Mouse (Mus musculus): ENCODE results near the gene Gm15056. TPM values are rescaled to one million over a fixed set of nuclear protein-coding genes. Genes with fewer than 3 reads are reported as not detected.

The Gm15056 gene
- not detected in 2 replicates for total RNA-seq (2014; rRNA removed)
- not detected in 2 replicates for polyA plus RNA-seq (2015; fragmentation: Nextera tagmentation; extraction: Ambion mirVana)

DNA sequence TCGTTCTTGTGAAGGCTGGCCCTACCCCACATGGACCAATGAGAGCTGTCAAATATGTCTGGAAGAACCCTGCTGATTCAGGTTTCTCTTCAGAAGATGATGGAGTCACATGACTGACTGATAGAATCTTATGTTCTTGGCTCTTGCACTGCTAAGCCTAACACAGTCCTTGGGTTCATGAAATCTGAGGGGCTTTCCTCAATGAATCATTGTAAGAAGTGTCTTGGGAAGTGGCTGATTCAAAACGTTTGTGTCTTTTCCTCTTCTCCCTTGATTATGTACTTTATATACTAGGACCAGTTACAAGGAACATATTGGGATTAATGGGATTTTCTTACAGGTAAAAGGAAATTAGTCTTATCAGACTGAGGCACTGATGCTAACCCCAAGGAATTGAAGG, at the start of gene Gm15056:
Gene Gm15056 (minus strand): TSS at position 101 of the 400 bp plus-strand sequence.
- Histone ChIP-seq H3K27ac (no peak within 1 kb of the TSS), H3K9me3 (ENCODE audit: low read length) (peaks cover 26% of the 10 kb centered on the region; the same call in 1 of the 2 replicates), H3K4me2 (ENCODE audit: low read depth, low read length) (no peak within 1 kb of the TSS), H3K36me3 (ENCODE audit: insufficient read depth, low read length) (no peaks in the 10 kb centered on the region), H3K4me1 (ENCODE audit: insufficient read depth, low read length) (no peaks in the 10 kb centered on the region), H3K27me3 (ENCODE audit: insufficient read depth, low read length) (no peaks in the 10 kb centered on the region), H3K4me3 (ENCODE audit: low read length) (no peak within 1 kb of the TSS), H3K9ac (replicated peaks; ENCODE audit: low read length) (no peak within 1 kb of the TSS)
- TF ChIP-seq CTCF (IDR thresholded peaks at IDR 0.05; ENCODE audit: low read depth) = no peak
- 48% methylated on average over 2 of the region's 2 CpGs for WGBS
- DNase-seq (ENCODE audit: low spot score) = no peak
- ATAC-seq = no peak

GRCm38 (mm10) chr8:20944610-20945009, 42.2 kb upstream of the Gm15056 start, which contains the start of gene AY761185:
AY761185 (minus strand) TSS chr8:20944710.
- 88% methylated on average over 3 of the region's 3 CpGs for WGBS

DNA sequence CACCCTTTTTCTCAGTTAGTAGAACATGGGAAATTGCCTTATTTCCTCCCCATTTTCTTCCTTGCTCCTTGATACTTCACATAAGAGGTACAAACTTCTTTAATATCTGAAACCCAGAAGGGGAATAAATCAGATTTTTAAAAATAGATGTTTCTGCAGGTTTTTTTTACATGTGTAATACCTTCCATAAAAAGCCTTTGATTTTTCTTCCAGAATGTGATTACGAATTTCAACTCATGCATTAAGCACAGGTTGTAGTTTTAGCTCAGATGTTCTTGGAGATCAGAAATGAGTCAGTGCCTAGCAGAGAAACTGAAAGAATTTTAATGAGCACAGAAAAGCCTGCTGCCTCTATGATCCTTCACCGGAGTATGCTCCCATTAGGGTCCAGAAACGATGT, 19.5 kb upstream of the Gm15056 start, which contains the start of gene Gm6040:
Gene Gm6040 (minus strand): TSS at position 101 of the 400 bp plus-strand sequence.
- TF ChIP-seq CTCF (IDR thresholded peaks at IDR 0.05; ENCODE audit: low read depth) = no peak
- H3K36me3 ChIP-seq (ENCODE audit: insufficient read depth, low read length) = no peaks in the 10 kb centered on the region
- ATAC-seq (no peak), DNase-seq (ENCODE audit: low spot score) (no peak)
- no peak within 1 kb of the TSS for H3K4me3 ChIP-seq (ENCODE audit: low read length)
- no peaks in the 10 kb centered on the region for H3K27me3 ChIP-seq (ENCODE audit: insufficient read depth, low read length)
- H3K4me1 ChIP-seq (ENCODE audit: insufficient read depth, low read length) = no peaks in the 10 kb centered on the region
- H3K27ac ChIP-seq = no peak within 1 kb of the TSS
- WGBS = 76% methylated on average over 3 of the region's 3 CpGs
- no peak within 1 kb of the TSS for H3K4me2 ChIP-seq (ENCODE audit: low read depth, low read length)
- H3K9me3 ChIP-seq (ENCODE audit: low read length) = peaks cover 8% of the 10 kb centered on the region; the same call in 1 of the 2 replicates
- H3K9ac ChIP-seq (replicated peaks; ENCODE audit: low read length) = no peak within 1 kb of the TSS

More at GRCm38 (mm10) chr8:20944610-20945009, 42.2 kb upstream of the Gm15056 start, which contains the start of gene AY761185:
- no peak for DNase-seq (ENCODE audit: low spot score)
- ATAC-seq = no peak
- no peak within 1 kb of the TSS for H3K27ac ChIP-seq
- H3K27me3 ChIP-seq (ENCODE audit: insufficient read depth, low read length) = no peaks in the 10 kb centered on the region
- TF ChIP-seq CTCF (IDR thresholded peaks at IDR 0.05; ENCODE audit: low read depth) = no peak
- no peaks in the 10 kb centered on the region for H3K36me3 ChIP-seq (ENCODE audit: insufficient read depth, low read length)
- H3K4me3 ChIP-seq (ENCODE audit: low read length) = no peak within 1 kb of the TSS
- no peaks in the 10 kb centered on the region for H3K4me1 ChIP-seq (ENCODE audit: insufficient read depth, low read length)
- H3K4me2 ChIP-seq (ENCODE audit: low read depth, low read length) = no peak within 1 kb of the TSS
- no peak within 1 kb of the TSS for H3K9ac ChIP-seq (replicated peaks; ENCODE audit: low read length)
- peaks cover 11% of the 10 kb centered on the region; the same call in 1 of the 2 replicates for H3K9me3 ChIP-seq (ENCODE audit: low read length)

- Histone ChIP-seq H3K4me3 (ENCODE audit: low read length) (no peak overlapping the region), H3K4me1 (ENCODE audit: insufficient read depth, low read length) (no peaks in the 10 kb centered on the region), H3K27me3 (ENCODE audit: insufficient read depth, low read length) (no peaks in the 10 kb centered on the region), H3K27ac (no peak overlapping the region), H3K9me3 (ENCODE audit: low read length) (0 out of 2 replicates have a peak, but pooled peaks cover 17% of the 10 kb centered on the region), H3K36me3 (ENCODE audit: insufficient read depth, low read length) (no peaks in the 10 kb centered on the region), H3K9ac (replicated peaks; ENCODE audit: low read length) (no peak overlapping the region), H3K4me2 (ENCODE audit: low read depth, low read length) (no peak overlapping the region)
- no peak for TF ChIP-seq CTCF (IDR thresholded peaks at IDR 0.05; ENCODE audit: low read depth)
- no peak for ATAC-seq
- no peak for DNase-seq (ENCODE audit: low spot score)
- WGBS = 82% methylated on average over 1 of the region's 1 CpGs
These were observed 9.9 kb upstream of the Gm15056 start for GRCm38 (mm10) chr8:20912288-20912687.

GRCm38 (mm10) chr8:20908256-20908655, 5.8 kb upstream of the Gm15056 start:
- DNase-seq (ENCODE audit: low spot score) (no peak), ATAC-seq (no peak)
- no peak overlapping the region for H3K9ac ChIP-seq (replicated peaks; ENCODE audit: low read length)
- no peaks in the 10 kb centered on the region for H3K4me1 ChIP-seq (ENCODE audit: insufficient read depth, low read length)
- no peak for TF ChIP-seq CTCF (IDR thresholded peaks at IDR 0.05; ENCODE audit: low read depth)
- WGBS = 65% methylated on average over 2 of the region's 2 CpGs
- H3K36me3 ChIP-seq (ENCODE audit: insufficient read depth, low read length) = no peaks in the 10 kb centered on the region
- H3K4me3 ChIP-seq (ENCODE audit: low read length) = no peak overlapping the region
- no peak overlapping the region for H3K27ac ChIP-seq
- peaks cover 13% of the 10 kb centered on the region; the same call in 1 of the 2 replicates for H3K9me3 ChIP-seq (ENCODE audit: low read length)
- no peaks in the 10 kb centered on the region for H3K27me3 ChIP-seq (ENCODE audit: insufficient read depth, low read length)
- no peak overlapping the region for H3K4me2 ChIP-seq (ENCODE audit: low read depth, low read length)

- Histone ChIP-seq H3K27me3 (ENCODE audit: insufficient read depth, low read length) (no peaks in the 10 kb centered on the region), H3K4me1 (ENCODE audit: insufficient read depth, low read length) (no peaks in the 10 kb centered on the region), H3K9ac (replicated peaks; ENCODE audit: low read length) (no peak overlapping the region), H3K4me3 (ENCODE audit: low read length) (no peak overlapping the region), H3K27ac (no peak overlapping the region), H3K4me2 (ENCODE audit: low read depth, low read length) (no peak overlapping the region), H3K36me3 (ENCODE audit: insufficient read depth, low read length) (no peaks in the 10 kb centered on the region), H3K9me3 (ENCODE audit: low read length) (peaks cover 16% of the 10 kb centered on the region; the same call in 1 of the 2 replicates)
- no peak for TF ChIP-seq CTCF (IDR thresholded peaks at IDR 0.05; ENCODE audit: low read depth)
- 90% methylated on average over 2 of the region's 2 CpGs for WGBS
- no peak for ATAC-seq
- DNase-seq (ENCODE audit: low spot score) = no peak
These were observed 4.7 kb upstream of the Gm15056 start for GRCm38 (mm10) chr8:20907119-20907518.

DNA sequence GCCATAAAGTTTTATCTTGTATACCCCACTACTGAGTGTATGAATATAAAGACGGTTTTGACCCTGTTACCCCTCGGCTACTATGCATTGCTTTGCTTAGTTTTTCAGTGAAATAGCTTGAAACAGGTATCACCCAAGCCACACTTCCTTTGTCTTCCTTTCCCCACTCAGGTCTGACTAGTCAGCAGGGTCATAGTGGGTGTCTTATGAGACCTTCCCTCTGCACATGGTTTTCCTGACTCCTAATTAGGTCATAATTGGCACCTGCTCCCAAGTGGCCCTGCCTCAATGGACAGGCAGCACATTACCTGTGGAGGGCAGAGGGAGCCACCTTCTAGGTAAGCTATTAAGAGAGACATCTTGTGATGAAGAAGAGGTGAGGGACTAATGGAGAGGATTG, 10.1 kb downstream of the Gm15056 start, which contains the start of gene Defb33:
Gene Defb33 (plus strand): TSS at position 301 of the 400 bp plus-strand sequence.
- no peaks in the 10 kb centered on the region for H3K4me1 ChIP-seq (ENCODE audit: insufficient read depth, low read length)
- TF ChIP-seq CTCF (IDR thresholded peaks at IDR 0.05; ENCODE audit: low read depth) = no peak
- H3K9ac ChIP-seq (replicated peaks; ENCODE audit: low read length) = no peak within 1 kb of the TSS
- no peak within 1 kb of the TSS for H3K27ac ChIP-seq
- H3K27me3 ChIP-seq (ENCODE audit: insufficient read depth, low read length) = no peaks in the 10 kb centered on the region
- no peak within 1 kb of the TSS for H3K4me2 ChIP-seq (ENCODE audit: low read depth, low read length)
- WGBS = 89% methylated on average over 2 of the region's 2 CpGs
- ATAC-seq = no peak
- no peak within 1 kb of the TSS for H3K4me3 ChIP-seq (ENCODE audit: low read length)
- no peaks in the 10 kb centered on the region for H3K36me3 ChIP-seq (ENCODE audit: insufficient read depth, low read length)
- DNase-seq (ENCODE audit: low spot score) = no peak
- H3K9me3 ChIP-seq (ENCODE audit: low read length) = peaks cover 14% of the 10 kb centered on the region; the same call in 1 of the 2 replicates

Measured in hindbrain, postnatal 0 days (tissue).